Mouse (Mus musculus) kidney, postnatal 36 days (tissue): ENCODE data around the gene Mpv17l2.

Experiments
- DNase-seq, 2 experiments: peaks; one replicate each; pipeline ENCODE4 v3.0.0; 2021 to 2022; ENCODE audit warnings: mixed read lengths in 2 of 2

Gene Mpv17l2

DNA sequence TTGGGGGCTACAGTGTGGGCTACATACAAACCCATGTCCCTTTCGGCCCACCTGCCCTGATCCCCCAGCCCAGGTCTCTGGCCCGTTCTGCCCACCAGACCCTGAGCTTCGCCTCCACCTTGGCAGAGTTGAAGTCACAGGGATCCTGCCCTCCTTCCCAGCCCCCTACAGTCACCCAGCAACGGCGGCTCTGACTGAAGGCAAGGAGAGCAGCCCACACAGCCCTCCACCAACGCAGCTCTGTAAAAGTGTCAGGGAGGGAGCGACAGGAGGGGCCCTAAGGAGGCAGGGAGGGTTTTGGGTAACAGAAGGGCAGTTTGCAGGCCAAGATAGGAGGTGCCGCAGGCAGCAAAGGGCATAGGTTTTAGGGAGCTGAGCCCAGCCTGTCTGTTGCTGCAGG is 30.1 kb upstream of the Mpv17l2 start:
- DNase-seq = no peak

DNA sequence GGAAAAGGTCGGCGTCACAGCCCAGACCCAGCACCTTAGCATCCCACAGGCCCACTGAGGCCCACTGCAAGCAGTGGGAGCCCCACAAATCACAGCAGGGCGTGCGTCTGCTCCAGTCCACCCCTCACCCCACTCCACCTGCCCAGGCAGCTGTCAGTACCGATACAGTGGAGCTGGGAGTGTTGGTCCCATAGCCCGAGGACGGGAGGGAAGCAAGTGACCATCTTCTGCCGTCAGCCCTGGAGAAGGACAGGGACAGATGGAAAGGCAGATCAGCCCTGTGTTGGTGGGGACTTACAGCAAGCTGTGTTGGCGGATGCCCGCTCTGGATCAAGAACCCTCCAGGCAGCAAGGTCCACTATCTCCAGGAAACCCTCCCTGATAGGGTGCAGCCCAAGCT is 28.3 kb upstream of the Mpv17l2 start:
- DNase-seq = no peak

DNA sequence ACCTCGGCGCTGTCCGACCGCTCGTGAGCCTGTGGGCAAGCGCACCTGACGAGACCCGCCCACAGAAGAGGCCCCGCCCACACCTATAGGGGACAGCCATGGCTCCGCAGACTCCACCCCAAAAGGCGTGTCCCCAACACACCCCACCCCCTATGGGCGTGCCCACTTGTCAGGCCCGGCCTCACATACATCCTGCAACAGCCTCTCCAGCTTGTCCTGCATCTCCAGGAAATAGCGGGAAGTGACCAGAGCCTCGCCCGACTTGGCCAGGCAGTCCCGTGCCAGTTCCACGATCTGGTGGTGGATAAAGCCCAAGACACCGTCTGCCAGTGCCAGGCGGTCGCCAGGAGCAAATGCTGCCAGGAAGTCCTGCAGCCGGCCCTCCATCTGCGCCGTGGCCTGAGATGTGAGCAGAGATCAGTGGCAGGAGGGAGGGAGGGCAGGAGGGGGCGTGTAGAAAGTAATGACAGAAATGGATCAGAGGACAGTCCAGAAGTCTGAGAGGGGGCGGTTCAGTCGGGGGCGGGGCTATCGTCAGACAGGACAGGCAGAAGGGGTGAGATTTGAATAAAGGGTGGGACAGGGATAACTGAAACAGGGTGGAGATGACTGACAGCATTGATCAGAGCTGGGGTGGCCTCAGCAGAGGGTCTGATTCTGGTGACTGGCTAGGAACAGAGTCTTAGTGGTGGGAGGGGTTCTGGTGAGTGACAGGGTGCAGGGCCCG is 27.4 kb upstream of the Mpv17l2 start:
- DNase-seq = peak in 1 of 2 experiments; percentile 65

DNA sequence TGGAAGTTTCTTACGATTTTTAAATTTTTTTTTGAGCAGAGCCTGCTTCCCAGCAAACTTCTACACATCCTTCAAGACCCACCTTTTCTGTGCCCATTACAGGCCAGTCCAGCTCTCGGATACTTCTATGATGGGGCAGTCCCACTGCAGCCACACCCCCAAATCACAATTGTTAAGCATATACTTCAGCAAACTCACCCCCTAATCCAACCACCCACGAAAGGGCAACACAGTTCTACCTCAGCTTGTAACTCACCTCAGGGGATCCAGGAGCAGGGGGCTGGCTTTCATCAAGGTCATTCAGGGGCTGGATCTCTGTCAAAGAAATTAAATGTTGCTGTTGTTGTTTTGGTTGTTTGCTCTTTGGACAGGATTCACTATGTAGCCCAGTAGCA is 26.3 kb upstream of the Mpv17l2 start:
- no peak for DNase-seq

DNA sequence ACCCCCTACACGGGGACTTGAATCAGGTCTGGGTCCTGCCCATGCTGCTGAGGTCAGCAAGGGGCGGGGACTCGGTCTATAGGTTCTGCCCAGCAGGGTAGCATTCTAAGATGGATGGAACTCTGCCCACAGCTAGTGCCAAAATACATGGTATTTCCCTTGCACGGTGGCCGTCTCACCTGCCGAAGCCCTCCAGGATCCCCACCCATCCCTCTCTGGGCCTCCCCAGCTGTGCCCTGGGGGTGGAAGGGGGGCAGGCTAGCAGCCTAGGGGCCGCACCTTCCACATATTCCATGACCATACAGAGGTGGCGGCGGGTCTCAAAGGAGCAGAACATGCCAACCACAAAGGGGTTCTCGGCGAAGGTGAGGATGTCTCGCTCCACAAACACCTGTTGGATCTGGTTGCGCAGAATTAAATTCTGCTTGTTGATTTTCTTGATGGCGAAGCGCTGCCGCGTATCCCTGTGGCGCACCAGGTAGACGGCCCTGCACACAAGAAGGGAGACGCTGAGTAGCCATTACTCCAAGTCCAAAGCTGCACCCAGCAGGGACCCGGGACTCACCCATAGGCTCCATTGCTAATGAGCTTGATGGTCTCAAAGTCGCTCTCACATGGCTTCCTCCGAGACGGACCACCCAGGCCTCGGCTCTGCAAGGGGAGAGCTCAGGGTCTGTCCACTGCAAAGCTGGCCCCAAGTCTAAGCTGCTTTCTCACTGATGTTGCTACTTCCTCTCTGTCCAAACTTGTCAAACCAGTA is 25.7 kb upstream of the Mpv17l2 start:
- DNase-seq = no peak

DNA sequence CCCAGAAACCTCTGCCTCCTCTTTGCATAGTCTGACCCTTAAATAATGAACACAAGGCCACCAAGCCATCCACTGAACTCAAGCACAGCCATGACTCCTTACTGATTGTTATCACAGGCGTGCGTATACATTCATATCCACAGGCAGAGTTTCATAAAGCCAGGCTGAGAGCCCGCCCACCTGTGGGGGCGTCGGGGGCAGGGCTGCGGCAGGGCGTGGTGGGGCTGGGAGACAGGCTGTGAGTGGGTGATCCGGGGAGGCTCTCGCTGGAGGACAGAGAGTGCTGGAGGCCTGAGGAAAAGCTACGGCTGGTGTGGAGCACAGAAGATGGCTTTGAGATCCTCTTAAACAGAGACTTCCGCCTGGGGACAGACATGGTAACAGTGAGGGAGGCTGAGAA is 19.3 kb upstream of the Mpv17l2 start:
- DNase-seq = no peak

DNA sequence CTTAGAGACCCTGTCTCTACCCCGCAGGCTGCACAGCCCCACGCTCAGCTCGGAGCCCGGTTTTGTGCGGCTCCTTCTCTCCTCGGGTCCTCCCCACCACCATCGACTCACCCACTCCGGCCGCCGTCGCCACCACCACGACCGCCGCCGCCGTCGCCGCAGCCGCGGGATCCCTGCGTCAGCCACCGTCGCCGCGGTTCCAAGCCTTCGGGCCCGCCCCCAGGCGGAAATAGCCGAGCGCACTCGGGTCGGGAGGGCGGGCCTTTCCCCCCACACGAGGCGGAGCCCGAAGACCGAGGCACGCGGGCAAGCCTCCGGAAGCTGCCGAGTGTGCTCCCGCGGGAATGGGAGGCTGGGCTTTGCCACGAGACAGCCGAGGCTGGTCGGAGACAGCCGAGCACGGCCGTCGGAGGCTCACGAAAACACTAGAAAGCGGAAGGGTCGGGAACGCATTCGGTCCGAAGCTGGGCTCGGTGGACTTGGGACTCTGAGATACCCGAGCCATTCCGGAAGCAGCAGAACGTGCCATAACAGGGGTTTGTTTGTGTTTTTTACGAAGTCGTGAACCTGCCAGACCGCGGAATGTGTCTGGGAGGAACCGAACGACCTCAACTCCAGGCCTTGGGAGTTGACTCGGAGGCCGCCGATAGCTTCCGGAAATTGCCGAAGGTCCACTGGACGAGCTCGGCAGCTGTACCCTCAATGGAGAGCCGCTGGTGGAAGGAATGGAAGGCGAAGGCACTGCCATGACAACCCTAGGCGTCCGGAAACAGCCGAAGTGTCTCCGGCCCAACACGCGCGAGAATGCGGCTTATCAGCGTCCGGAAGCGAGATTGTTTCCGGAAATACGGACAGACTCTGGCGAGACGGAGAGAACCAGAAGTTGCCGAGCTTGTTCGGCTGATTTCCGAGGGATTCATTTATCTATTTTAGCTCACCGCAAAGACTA is 16.0 kb upstream of the Mpv17l2 start, which contains the start of gene Pik3r2:
Pik3r2 (minus strand) TSS at position 218 of the 949 bp plus-strand sequence.
- peak; percentile 97 to 98 for DNase-seq

DNA sequence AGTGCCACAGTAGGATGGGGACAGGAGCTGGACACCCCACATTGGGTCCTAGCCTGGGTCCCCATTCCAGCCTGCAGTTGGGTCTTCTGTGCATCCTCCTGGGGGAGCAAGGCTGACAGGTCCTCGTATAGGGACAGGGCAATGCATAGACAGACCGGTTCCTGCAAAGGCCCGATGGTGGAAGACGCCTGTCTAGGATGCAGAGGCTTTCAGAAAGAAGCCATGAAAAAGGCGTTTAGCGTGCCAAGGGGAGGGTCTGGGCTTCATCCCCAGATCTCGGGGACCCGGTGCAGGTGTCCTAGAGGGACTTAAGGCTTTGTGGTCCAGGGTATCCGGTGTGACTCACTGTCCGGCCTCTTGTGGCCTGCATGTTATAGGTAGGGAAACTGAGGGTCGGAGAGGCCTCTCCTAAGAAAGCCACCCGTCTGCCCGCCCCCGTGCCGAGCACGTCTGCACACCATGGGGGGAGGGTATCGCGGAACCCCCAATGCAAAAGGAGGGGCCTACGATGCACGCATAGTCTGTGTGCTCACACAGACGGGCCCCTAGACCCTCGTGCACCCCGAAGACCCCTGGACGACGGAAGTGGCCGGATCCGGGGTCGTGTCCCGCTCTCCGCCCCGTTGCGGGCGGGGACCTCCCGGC is 15.2 kb upstream of the Mpv17l2 start:
- DNase-seq = no peak

DNA sequence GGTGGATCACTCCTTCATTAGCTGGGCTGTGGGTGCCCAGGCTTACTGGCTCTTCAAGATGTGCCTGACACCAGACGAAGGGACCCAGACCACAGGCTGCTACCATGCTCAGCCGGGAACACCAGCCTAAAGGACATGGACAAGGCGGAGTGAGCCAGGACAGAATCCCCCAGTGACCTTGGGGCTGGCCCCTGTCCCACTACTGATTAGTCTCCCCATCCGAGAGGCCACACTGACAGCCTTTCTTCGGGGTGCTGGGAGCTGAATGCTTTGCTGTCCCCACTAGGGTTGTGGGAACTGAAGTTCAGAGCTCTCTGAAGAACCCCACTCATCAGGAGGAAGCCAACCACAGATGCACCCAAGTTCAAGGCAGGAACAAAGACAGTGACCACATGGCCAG is 14.5 kb upstream of the Mpv17l2 start:
- no peak for DNase-seq

DNA sequence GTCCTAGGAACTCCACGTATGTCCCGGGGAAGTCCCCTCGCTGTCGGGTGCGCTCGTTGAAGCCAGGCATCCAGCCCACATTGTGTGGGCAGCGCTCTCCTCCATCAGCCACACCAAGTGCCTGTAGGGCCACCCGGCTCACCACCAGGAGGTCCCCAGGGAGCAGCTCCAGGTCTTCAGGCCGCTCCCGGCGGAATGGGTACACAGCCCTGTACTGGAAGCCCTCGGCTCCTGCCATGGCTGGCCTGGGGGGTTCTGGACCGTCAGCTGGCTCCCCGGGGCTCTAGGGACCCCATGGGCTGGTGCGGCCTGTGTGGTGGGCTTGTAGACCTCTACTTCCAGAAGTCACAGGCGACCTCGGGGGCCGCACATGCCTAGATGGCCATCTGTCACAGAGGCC is 14.0 kb upstream of the Mpv17l2 start:
- no peak for DNase-seq

DNA sequence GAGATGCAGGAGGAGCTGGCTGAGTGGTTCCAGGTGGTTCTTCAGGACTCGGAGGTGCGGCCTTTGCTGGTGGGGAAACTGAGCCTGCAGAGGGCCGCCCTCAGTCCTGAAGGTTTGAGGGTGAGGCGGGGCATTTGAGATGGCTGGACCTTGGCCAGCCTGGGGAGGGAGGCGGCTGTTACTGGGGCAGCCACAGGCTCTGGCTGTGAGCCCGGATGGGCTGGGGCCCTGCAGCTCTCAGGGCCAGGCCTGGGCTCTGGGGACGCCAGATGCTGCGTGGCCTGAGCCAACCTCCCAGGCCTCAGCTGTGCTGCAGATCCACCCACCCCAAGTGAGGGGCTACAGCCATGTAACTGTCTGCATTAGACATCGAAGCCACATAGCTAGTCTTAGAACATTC is 13.1 kb upstream of the Mpv17l2 start:
- DNase-seq = peak; percentile 87 to 90

DNA sequence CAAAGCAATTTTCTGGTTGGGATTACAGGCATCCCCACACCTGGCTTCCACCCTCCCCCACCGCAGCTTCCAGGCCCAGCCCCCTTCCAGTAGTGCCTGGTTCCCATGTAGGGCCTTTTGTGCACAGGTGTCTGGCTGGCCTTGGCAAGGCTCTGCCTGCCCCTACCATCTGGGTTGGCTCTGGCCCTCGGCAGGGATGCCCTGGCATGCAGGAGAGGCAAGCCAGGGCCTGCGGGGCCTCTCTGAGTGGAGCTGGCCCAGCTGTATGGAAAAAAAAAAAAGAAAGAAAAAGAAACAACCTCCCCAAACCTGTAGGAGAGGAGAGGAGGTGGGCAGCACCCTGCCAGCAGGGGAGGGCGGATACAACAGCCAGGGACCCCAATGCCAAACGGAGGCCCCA is 12.7 kb upstream of the Mpv17l2 start:
- no peak for DNase-seq

DNA sequence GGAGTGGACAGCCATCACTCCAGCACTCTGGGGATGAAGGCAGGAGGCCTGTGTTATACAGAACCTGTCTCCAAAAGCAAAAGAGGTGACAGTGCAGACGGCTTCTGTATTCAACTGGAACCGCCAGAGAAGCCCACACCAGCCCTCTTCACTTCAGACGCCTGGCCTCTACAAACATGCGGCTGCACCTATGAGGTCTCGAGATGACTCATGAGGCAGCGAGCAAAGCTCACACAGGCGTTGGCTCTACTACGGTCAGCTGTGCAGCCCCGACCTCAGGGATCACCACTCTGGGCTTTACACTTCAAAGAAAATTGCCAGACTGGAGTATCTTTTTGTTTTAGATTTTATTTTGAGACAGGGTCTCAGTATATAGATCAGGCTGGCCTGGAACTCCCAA is 12.1 kb upstream of the Mpv17l2 start:
- DNase-seq = no peak

DNA sequence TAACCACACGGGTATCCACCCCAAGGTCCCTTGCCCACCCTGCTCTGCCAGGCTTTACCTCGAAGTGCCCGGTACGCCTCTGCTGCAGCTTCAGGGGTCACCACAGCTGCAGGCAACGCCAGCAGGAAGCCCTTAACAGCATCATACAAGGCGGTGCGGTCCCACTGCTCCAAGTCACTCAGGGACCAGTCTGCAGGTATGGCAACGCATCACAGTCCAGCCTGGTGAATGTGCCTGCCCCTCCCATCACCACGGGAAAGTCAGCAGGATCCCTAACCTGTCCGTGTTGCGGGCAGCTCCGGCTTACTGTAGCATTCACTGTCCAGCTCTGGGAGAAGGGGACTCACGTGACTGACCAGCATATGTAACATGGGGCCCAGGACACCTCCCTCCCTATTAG is 11.3 kb upstream of the Mpv17l2 start:
- no peak for DNase-seq

DNA sequence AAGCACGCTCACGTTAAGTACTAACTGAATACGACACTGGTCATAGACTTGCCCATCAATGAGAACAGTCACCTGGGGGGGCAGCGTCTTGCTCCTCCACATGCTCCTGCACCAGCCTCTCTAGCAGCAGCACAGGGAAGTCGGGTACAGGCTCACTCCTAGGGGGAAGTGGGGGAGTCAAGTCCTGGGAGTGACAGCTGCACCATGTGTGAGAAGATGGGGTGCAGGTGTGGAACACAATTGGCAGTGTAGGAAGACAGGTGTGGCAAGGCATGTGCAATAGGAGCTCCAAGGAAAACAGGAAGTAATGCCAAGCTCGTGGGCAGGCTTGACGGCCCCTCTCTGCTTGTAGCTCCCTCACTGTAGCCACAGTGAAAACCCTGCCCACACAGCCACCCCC is 10.5 kb upstream of the Mpv17l2 start:
- no peak for DNase-seq

DNA sequence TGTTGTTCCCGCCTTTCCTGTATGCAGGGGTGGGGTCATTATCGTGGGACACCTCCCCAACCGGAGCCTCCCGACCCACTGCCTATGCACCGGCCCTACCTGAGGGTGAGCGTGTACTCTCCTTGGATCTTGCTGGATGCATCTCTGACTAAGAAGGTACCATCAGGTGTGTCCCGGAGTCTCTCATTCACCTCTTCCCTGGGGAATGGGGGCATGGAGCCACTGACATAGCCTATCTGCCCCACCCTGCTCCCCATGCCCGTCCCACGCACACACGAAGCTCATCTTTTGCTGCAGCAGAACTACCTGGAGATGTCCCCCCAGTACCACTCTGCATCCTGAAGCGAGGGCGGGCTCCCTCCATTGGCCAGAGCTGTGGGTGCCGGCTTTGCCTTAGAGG is 10.0 kb upstream of the Mpv17l2 start:
- no peak for DNase-seq

DNA sequence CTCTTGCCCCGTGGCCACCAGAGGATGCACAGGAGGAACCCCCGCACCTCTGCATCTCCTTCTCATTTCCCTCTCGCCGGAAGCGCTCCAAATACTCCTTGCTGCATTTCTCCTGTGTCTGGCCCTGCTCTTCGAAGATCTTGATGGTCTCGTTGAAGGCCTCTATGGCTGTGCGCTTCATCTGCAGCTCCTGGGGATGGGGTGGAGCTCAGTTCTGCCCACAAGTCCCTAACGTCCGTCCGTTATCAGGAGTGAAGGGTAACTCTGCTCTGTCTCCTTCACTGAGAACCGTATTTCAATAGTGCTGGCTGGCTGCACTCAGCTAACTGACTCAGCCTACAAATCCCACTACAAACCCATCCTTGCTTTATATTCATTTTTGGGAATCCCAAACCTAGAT is 9.1 kb upstream of the Mpv17l2 start:
- DNase-seq = no peak

DNA sequence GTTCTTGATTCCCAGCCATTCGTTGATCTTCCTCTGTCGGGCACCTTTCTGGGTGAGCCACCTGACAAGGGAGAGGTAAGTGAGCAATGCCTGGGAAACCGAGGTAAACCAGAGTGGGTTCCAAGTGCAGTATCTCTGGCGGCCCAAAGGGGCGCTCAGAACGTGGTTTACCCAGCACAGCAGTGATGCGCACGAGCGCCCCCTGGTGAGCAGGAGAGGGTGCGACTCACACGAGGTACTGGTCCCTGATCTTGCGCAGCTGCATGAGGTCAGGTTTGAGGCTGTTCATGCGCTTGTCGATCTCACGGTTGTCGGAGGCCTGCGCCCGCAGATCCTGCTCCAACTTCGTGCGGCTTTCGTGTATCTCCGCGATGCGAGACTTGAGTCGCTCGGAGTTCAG is 8.6 kb upstream of the Mpv17l2 start:
- DNase-seq = peak; percentile 97 to 99

DNA sequence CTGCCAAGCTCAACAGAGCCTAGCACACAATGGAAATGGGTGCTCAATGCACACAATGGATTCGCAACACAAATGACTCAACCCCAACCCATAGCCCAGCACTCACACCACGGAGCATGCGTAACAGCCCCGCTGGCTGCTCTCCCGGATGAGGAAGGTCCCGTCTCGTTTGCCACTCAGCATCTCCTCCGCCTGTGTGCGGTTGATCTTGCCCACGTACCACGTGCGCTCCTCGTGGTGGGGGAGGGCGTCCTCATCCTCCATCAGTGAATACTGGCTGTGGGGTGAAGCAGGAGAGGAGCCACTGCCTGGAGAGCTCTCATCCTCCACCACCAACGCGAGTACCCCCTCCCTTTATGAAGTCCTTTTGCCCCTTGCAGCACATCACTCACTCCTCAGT is 8.2 kb upstream of the Mpv17l2 start:
- no peak for DNase-seq

DNA sequence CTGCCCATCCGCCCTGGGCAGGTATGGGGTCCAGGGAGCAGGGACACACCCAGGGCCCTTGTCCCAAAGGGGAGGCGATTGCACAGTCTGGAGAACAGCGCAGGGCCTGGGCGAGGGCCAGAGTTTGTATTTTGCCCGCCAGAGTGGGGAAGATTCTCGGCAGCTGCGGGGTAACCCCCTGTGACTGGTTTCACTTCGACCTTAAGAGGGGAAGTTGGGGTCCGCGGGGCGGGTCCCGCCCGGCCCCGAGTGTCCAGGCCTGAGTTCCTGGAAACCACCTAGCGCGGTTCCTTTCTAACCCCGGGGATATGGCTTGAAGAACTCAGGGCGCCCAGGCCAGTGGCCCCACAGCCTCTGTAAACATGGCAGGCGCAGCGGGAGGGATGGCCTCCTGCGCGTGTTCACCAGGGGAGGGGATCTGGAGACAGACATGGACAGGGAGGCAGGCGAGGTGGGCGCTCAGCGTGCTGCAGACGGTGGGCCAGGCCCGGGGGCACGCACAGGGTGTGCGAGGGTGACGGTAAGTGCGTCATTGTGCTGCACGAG is 7.6 kb upstream of the Mpv17l2 start:
- DNase-seq = no peak

DNA sequence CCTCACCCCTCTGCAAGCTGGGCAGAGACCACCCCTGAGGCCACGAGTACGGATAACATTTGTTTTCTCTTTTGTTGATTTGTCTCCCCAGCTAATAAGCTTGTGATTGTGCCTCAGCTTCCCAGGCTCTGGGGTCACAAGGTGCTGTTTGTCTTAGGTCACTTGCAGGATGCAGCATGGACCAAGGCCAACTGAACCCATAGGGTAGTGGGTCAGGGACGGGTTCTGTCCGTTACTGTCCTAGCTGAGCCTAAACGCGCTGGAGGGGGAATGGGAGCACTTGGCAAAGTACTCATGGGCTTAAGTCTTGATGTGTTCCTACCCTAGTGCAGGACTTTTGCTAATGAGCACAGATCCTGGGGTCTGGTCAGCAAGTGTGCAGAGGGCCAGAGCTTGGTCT is 6.8 kb upstream of the Mpv17l2 start:
- DNase-seq = no peak
